Mouse (Mus musculus) frontal cortex, postnatal 36 days (tissue): ENCODE results near the gene Gm49630.
"Not testable (repeated sequence)": the region's sequence is repeated elsewhere in the genome, so short reads cannot be mapped to it uniquely, and the experiment has no call there.

Experiments
- DNase-seq, 2 experiments: peaks; one replicate each; pipeline ENCODE4 v3.0.0; 2022; ENCODE audit warnings: low spot score in 2 of 2

Gm49630 gene

DNA sequence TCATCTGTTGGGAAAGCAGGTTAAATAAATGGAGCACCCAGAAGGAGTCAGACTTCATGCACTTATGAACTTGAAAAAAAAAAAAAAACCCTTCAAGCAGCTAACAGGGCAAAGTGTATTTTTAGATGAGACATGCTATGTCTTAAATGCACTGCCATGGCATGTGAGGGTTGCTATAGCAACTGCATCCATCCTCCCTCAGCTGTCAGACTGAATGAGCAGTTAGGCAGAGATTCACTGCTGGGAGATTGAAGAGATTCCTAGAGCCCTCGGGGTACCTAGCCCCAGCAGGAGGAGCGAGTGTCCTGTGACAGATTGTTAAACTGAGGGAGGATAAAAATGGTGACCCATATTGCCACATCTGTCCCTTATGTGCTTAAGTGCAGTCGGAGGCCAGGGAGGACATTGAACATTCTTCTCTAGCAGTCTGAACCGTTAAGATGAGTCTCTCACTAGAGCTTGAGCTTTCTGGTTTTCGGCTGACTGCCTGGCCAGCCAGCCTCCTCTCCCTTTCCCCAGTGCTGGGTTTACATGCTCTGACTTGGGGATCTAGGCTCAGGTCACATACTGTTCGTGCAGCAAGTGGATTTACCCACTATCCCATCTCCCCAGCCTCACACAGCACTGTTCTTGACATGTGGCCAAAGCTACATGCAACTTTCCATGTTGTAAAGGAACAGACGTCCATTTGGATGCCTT is 5.0 kb downstream of the Gm49630 start:
- peak in 1 of 2 experiments; percentile 39 for DNase-seq

DNA sequence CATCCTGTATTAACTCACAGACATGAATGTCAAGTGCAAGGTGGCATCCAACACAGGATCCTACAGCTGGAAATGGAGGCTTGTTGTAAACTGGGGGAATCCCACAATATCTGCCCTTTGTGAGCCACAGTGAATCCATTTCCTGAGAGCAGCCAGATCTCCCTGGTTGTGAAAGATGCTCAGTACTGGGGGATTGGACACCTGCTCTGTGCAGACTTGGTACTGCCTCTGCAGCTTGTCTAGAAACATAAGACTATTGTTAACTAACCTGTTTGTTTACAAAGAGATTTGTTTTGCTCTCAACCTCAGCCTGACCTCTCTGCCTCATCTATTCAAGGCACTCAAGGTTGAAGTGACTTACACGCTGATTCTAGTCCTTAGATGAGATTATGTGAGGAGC is 5.5 kb downstream of the Gm49630 start:
- peak in 1 of 2 experiments; percentile 20 for DNase-seq

DNA sequence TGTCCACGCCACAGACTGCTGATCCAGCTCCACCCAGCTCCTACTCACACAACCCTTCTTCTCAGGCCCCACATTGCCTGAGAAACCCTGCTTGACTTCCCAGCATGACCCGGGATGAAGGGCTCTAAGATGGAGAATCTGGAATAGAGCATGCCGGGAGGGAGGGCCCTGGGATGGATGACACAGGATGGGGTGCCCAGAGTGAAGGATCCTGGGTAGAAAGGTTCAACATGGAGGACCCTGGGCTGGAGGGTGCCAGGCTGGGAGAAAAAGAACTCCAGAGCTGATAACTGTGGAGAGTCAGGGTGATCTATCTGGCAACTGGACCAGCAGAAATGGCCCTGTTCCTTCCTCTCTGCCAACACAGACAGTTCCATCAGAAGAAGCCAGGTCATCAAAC is 6.2 kb downstream of the Gm49630 start:
- DNase-seq, result not testable (repeated sequence)

DNA sequence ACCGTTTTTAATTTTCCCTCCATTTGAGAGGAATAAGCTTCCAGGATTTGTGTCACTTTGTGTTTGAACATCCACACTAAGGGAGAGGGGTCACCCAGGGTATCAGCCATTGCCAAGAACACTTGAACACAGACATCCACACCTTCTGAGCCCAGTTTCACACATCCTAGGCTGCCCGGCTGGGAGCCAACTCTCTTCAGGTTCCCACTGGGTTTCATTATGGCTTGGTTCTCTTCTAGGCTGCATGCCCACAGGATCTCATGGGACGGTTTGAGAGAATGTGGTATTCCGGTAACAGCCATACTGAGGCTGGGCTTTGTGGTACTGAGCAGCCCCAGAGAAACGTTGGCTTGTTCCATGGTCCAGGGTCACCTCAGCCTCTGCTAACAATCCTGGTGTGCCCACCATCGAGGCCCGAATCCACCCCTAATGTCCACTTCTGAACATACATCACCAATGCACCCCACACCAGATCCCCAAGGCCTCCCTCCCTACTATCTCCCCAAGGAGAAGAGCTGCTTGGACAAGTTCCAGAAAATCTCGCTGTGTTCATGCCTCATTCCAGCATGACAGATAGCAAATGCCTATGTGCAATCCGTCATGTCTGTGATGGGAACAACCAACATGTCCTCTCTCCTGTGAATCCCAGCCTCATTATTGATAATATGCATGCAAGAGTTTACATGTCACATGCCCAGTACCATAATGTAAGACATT is 10.9 kb downstream of the Gm49630 start:
- DNase-seq, result peak in 1 of 2 experiments; percentile 17

DNA sequence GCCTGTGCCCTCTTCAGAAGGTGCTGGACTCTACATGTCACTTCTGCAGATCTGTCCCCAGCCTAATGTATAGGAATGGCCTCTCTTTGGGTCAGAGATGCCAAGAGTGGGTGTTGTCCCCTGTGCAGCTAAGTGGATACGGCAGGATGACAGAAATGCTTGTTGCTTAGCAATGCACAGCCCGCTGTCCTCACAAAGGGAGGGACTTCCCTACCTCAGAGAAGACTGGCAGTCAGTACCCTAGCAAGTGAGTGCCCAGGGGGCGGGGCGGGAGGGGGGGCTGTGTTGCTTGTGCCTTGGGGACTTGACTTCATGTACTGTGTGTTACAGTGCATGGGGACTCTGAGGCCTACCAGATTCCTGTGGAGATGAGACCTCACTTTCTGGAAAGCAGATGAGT is 12.0 kb downstream of the Gm49630 start:
- not testable (repeated sequence) for DNase-seq

DNA sequence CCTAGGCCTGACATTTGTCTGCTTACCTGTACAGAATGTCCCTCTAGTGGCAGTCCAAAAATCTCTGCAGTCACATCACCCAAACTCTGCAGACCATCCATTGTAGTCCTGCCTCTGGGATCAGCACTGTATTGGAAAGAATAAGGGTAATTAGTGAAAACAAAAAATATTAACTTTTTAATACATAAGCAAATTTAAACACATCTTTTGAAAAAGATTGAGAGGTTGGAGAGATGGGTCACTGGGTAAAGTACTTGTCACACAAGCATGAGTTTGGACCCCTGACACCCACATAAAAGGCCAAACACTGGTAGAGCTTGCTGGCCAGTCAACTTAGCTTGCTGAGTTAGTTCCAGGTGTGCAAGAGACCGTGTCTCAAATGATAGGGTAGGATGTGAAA is 19.2 kb downstream of the Gm49630 start, which contains the start of gene Ttll2:
TSS of gene Ttll2 (minus strand) at position 101 of the 400 bp plus-strand sequence.
- not testable (repeated sequence) for DNase-seq

DNA sequence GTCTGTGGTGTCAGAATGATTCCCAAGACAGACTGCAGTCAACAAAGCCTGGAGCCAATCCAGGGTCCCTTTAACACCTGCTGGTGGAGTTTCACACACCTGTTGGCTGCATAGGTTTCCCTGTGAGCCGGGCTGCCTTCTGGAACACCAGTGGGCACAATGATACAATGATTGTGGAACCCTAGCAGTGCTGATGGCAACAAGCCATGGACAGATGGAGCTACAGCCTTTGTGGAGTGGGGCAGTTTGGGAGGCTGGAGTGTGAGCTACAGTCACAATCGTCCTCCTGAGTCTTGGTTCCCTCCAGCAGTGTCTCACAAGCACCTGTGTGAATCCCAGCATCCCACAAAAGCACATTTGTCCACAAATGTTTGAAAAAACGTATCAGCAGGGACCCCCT is 23.0 kb downstream of the Gm49630 start:
- not testable (repeated sequence) for DNase-seq

DNA sequence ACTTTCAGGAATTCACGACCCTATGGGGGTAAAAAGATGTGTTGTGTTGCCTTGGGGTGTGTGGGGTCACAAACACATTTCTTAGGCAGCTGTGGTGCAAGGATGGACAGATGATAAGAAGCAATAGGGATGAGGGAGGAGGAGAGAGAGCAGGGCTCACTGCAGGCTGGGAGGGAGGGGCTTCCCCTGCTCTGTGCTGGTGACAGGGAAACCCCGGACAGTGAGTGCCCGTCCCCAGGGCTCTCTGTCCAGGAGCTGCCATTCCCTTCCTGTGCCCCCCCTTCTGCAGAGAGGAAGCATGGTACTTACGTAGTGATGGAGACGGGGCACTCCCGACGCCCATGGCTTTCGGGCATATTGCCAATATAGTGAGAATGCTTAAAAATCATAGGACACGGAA is 34.4 kb downstream of the Gm49630 start:
- not testable (repeated sequence) for DNase-seq

DNA sequence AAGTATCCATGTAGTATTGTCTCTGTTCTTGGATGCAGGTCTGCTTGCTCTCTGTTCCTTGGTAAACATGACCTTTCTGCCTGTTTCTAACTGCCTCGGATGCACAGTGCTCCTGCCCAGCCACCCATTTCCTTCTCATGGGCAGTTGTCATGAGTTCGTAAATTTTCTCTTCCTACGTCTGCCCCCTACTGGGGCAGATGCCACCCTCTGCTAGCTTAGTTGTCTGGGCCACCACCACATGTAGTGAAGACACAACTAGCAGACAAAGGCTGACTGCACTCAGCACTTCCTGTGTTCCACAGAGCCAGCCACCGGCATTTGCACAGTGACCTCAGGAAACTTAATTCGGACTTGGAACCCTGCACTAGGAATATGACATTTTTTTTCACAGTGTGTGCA is 39.0 kb downstream of the Gm49630 start:
- not testable (repeated sequence) for DNase-seq

DNA sequence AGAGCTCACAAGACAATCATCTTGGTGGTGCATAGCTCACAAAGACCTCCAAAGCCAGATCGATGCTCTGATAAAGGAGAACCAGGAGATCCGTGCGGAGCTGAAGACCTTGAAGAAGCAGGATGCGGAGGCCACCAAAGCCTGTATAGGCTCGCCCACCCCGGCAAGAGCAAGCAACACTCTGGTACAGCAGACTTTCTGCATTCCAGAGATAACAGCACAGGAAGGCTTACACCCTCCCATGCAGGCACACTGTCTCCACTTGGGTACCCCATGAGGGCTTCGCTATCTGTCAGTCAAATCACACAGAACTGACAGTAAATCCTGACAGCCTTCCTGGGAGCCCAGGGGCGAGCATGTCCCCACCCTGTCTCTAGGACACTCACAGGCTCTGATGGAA is 45.4 kb downstream of the Gm49630 start:
- DNase-seq, result not testable (repeated sequence)

DNA sequence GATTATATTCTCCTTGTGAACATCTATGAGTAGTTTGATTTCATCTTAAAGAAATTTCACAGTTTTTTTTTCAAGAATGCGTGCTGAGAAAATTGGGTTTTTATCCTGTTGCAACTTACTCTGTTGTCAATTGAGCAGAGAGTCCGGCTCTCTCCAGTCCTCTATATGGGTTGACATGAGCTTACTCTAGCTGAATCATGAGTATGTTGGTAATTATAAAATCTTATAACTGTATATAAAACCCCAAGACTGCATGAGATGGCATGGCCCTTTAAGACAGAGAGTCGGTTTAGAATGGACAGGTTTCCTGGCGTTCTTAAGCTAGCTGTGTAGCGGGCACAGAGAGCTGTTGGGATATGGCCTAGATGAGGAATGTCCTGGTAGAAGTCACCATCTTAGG is 47.4 kb downstream of the Gm49630 start, which contains the start of gene Tcp10a:
TSS of gene Tcp10a (plus strand) at position 301 of the 400 bp plus-strand sequence.
- not testable (repeated sequence) for DNase-seq

DNA sequence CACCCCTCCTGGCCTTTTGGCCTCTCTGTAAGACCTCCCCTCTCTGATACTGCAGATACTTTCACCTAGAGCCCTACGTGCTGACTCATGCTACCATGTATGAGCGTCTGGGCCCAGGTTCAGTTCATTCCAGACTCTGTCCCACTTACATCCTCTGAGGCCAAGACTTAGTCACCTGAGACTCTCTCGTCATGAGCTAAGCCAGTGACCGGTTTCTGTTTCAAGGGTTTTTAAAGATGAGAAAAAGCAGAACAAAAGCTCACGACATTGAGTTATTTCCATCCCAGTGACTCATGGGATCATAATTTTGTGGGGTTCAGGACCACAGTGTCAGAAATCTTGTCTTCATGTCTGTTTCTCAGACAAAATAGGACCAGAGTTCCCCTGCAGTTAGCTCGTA is 52.0 kb downstream of the Gm49630 start:
- DNase-seq, result not testable (repeated sequence)

DNA sequence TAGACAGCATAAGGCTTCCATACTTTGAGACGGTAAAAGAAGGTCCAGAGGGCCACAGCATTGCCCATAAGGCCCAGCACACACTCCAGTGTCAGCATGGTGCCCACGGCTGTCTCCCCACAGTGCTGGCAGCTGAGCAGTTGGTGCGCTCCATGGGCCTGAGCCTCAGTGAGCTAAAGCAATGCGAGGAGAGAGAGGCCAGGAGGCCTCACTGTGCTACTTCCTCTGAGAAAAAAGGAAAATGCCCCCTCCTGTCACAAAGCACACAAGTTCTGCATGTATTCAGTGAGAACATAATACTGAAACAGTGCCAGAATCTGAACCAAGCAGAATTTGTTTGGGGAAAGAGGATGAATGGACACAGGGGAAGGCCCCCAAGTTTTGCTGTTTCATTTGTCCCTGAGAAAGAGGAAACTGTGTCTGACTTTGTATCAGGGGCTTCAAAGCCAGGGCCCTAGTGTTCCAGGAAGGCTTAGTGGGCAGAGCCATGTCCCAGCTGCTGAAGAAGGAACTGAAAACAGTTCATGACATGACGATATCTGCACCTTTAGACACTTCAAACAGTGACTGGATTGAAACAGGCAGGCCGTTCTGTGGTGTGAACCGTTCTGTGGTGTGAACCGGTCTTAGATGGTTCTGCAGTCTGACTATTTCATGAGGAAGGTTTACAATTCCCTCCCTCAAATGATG is 55.9 kb downstream of the Gm49630 start:
- DNase-seq, result not testable (repeated sequence)

DNA sequence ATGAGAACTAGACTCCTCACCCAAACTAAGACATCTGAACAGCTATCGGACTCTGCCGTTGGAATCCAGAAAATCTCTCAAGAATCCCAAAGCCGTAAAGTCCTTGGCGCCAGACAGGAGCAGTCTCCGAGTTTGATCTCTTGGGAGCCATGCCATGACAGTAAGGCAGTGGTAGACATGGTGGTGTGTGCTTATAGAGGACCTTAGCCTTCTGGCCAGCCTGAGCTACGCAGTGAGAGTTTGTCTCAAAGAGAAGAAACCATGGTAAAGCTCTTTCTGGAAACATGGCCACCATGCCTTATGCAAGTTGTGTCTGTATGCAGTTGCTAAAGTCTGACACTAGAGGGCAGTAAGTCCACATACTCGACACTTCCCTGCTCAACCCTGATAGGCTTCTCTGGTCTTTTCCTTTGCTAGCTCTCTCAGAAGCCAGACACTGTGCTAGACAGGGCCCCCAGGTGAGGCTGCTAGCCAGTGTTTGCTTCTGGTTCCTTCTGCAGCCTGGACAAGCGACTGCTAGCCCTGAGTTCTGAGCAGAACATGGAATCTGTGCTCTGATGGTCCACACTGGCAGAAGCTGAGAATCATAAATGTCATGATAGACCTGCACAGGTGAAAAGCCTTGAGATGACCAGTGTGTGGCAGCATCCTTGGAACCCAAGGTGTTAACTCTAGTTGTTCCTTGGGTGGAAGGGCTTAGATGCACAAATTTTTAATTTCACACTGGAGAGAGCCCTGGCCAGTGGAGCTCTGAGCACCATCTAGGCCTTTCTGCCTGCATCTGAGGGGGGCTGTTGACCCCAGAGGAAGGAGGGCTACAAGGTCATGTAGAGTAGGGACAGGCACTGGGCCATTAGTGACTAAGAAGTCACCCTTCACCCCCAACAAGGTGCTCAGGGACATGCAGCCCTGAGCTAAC is 65.2 kb downstream of the Gm49630 start:
- DNase-seq, result peak; percentile 39 to 87
